Mouse (Mus musculus) megakaryocyte, embryonic 14.5 days (primary cell): ENCODE data around the gene Dnah17. TPM values are rescaled to one million over a fixed set of nuclear protein-coding genes. Genes with fewer than 3 reads are reported as not detected.

Experiments
- H3K27me3 ChIP-seq: replicated peaks from 2 replicates; pipeline ENCODE3; 2012; ENCODE audit warnings: inconsistent platforms
- H3K36me3 ChIP-seq: replicated peaks from 2 replicates; pipeline ENCODE3; 2012; ENCODE audit warnings: low read length, inconsistent platforms, mixed read lengths
- H3K4me1 ChIP-seq: 2 replicates; pipeline ENCODE4 v1.6.1; 2012; ENCODE audit warnings: inconsistent platforms
- H3K4me3 ChIP-seq: replicated peaks from 2 replicates; pipeline ENCODE3; 2012; ENCODE audit warnings: moderate library complexity, mild to moderate bottlenecking, inconsistent platforms
- H3K9me3 ChIP-seq: 2 replicates; pipeline ENCODE4 v1.6.1; 2012; ENCODE audit warnings: inconsistent platforms
- FLI1 ChIP-seq: IDR thresholded peaks from 2 replicates; pipeline ENCODE4 v1.6.1; 2012; ENCODE audit warnings: low read length, inconsistent platforms, mixed read lengths
- GATA1 ChIP-seq: IDR thresholded peaks from 3 replicates; pipeline ENCODE4 v1.6.1; 2012; ENCODE audit warnings: mixed read lengths, low read length, inconsistent platforms, borderline replicate concordance
- polyA plus RNA-seq: library from polyadenylated mRNA; stranded (reverse); fragments of >175 nt; gene quantifications from 2 replicates; pipeline ENCODE4 v1.2.3, GENCODE M21; 2012; ENCODE audit warnings: low replicate concordance; ENCODE audit not compliant: insufficient read depth

Gene Dnah17
- polyA plus RNA-seq, 1 experiment, result 0.06 TPM

GRCm38 (mm10) chr11:118145771-118146351, 15.4 kb upstream of the Dnah17 start:
- peaks cover 9% of the 10 kb centered on the region for H3K9me3 ChIP-seq
- no peaks in the 10 kb centered on the region for H3K36me3 ChIP-seq
- H3K4me3 ChIP-seq, result peak overlapping the region; percentile 88
- TF ChIP-seq FLI1, result no peak
- TF ChIP-seq GATA1, result no peak
- peaks cover 36% of the 10 kb centered on the region for H3K27me3 ChIP-seq
- peaks cover 38% of the 10 kb centered on the region for H3K4me1 ChIP-seq

- Histone ChIP-seq H3K27me3 (peaks cover 33% of the 10 kb centered on the region), H3K9me3 (peaks cover 1% of the 10 kb centered on the region), H3K36me3 (no peaks in the 10 kb centered on the region), H3K4me3 (no peak overlapping the region), H3K4me1 (peaks cover 36% of the 10 kb centered on the region)
- TF ChIP-seq GATA1, result no peak
- TF ChIP-seq FLI1, result no peak
Measured at GRCm38 (mm10) chr11:118145092-118145491, 14.7 kb upstream of the Dnah17 start.

DNA sequence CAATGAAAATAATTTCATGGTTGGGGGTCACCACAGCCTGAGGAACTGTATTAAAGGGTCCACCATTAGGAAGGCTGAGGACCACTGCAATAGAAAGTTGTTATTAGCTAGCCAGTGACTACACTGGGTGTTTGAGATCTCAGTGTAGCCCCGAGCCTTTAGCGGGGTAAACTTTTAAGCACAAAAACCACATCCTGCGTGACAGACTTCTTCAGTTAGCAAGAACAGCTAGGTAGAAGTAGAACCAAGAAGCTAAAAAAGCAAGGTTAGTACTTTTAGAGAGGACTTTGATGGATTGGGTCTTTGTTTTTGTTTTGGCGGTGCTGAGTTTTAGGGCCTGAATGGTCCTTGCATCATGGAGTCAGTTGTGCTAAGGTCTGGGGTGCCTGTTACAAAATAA, 13.3 kb upstream of the Dnah17 start:
- H3K9me3 ChIP-seq, result peaks cover 12% of the 10 kb centered on the region
- TF ChIP-seq FLI1 (no peak), GATA1 (no peak)
- H3K36me3 ChIP-seq, result peaks cover under 1% of the 10 kb centered on the region
- no peak overlapping the region for H3K4me3 ChIP-seq
- H3K4me1 ChIP-seq, result peaks cover 35% of the 10 kb centered on the region
- peaks cover 29% of the 10 kb centered on the region for H3K27me3 ChIP-seq

GRCm38 (mm10) chr11:118142547-118143165, 12.2 kb upstream of the Dnah17 start:
- TF ChIP-seq GATA1 (no peak), FLI1 (no peak)
- Histone ChIP-seq H3K36me3 (peaks cover 5% of the 10 kb centered on the region), H3K27me3 (peaks cover 28% of the 10 kb centered on the region)

DNA sequence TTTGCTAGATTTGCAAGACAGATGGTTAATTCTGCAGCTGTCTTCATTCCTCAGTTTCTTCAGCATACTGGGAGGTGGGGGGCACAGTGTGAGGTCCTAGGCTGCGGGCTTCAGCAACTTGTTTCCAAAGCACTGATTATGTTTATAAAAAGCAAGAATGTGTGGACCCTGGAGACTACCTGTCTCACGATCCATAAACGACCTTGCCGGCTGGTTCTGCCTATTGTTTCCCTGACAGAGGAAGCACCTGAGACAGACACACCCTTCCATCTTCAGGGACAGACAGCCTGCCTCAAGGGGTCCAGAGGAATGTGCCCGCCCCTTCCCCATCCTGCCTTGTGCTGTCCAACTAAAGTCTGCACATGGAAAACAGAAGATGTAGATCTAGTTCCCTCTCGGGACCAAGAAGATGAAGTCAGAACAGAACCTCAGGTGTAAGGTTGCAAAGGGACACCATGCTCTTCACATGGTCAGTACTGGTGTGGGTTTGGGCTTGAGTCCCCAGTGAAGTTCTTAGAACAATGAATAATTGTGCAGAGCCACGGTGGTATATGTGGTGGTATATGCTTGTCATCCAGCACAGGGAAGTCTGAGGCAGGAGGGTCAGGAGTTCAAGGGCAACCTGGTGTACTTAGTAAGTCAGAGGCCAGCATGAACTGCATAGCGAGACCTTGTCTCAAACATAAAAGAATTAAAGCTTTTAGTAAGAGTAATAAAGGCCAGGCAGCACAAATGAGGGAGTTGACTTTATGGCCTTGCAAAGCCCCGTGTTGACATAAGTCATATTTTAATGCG, 10.5 kb upstream of the Dnah17 start:
- TF ChIP-seq GATA1 (no peak), FLI1 (no peak)
- Histone ChIP-seq H3K36me3 (peaks cover 5% of the 10 kb centered on the region), H3K9me3 (peaks cover 26% of the 10 kb centered on the region), H3K27me3 (peaks cover 31% of the 10 kb centered on the region), H3K4me1 (peaks cover 24% of the 10 kb centered on the region), H3K4me3 (no peak overlapping the region)

More at GRCm38 (mm10) chr11:118142547-118143165, 12.2 kb upstream of the Dnah17 start:
- Histone ChIP-seq H3K9me3 (peaks cover 22% of the 10 kb centered on the region), H3K4me1 (peaks cover 31% of the 10 kb centered on the region), H3K4me3 (no peak overlapping the region)

- TF ChIP-seq GATA1 (no peak), FLI1 (no peak)
Measured at GRCm38 (mm10) chr11:118138347-118138746, 7.9 kb upstream of the Dnah17 start.

GRCm38 (mm10) chr11:118136172-118136632, 5.8 kb upstream of the Dnah17 start:
- H3K4me3 ChIP-seq, result no peak overlapping the region
- TF ChIP-seq GATA1, result no peak
- TF ChIP-seq FLI1, result no peak
- peaks cover 5% of the 10 kb centered on the region for H3K36me3 ChIP-seq

More at GRCm38 (mm10) chr11:118138347-118138746, 7.9 kb upstream of the Dnah17 start:
- Histone ChIP-seq H3K9me3 (peaks cover 26% of the 10 kb centered on the region), H3K27me3 (peaks cover 36% of the 10 kb centered on the region), H3K4me1 (peaks cover 17% of the 10 kb centered on the region), H3K36me3 (peaks cover 5% of the 10 kb centered on the region), H3K4me3 (no peak overlapping the region)

DNA sequence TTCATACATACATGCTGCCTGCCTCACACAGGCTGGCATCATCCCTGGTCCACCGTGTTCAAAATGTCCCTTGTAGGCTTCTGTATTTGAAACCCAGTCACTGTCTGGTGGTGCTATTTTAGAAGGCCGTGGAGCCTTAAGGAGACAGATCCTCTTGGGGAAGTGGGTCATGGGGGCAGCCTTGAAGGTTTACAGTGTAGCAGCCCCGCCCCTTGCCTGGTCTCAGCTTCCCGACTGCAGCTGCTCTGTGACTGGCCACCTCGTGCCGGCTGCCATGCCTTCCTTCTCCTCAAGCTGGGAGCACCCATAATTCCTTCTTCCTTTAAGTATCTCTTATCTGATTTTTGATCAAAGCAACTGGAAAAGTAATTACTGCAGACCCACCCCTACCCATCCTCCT, 4.8 kb upstream of the Dnah17 start:
- Histone ChIP-seq H3K4me3 (no peak overlapping the region), H3K4me1 (peaks cover 40% of the 10 kb centered on the region), H3K27me3 (peaks cover 20% of the 10 kb centered on the region), H3K9me3 (peaks cover 26% of the 10 kb centered on the region), H3K36me3 (peaks cover 5% of the 10 kb centered on the region)
- TF ChIP-seq FLI1, result no peak
- TF ChIP-seq GATA1, result no peak

More at GRCm38 (mm10) chr11:118136172-118136632, 5.8 kb upstream of the Dnah17 start:
- Histone ChIP-seq H3K4me1 (peaks cover 36% of the 10 kb centered on the region), H3K27me3 (peaks cover 25% of the 10 kb centered on the region), H3K9me3 (peaks cover 26% of the 10 kb centered on the region)

DNA sequence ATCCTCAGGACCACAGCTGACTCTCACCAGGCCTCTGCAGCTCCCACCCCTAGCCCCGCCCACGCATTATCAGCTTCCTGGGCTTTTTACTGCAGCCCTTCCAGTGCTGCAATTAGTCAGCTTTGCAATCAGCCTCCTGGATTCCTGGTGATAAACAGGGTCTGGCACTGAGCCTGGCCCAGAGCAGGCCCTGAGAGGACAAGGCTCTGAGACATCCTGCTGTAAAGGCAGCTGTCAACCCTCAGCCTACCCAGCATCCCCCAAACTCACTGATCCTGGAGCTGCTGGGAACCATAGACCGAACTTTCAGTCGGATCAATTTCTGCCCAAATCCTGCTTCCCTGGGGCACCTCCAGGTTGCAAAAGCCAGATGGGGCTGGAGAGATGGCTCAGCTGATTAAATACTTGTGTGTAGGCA, 3.3 kb upstream of the Dnah17 start:
- TF ChIP-seq FLI1 (no peak), GATA1 (no peak)
- peaks cover 55% of the 10 kb centered on the region for H3K4me1 ChIP-seq
- H3K9me3 ChIP-seq, result peaks cover 14% of the 10 kb centered on the region
- H3K36me3 ChIP-seq, result peaks cover 5% of the 10 kb centered on the region
- no peak overlapping the region for H3K4me3 ChIP-seq
- peaks cover 23% of the 10 kb centered on the region for H3K27me3 ChIP-seq
